Mouse (Mus musculus) liver, postnatal 0 days (tissue): ENCODE data around the gene Rps27.
A peak's percentile ranks its signal among the peaks of the same experiment; 100 is the strongest.

Experiments
- CTCF ChIP-seq: sonication (generic); IDR thresholded peaks from 2 replicates; pipeline ENCODE4 v1.5.1; 2016; ENCODE audit warnings: antibody characterized with exemption, low read depth
- EP300 ChIP-seq: IDR thresholded peaks from 2 replicates; pipeline ENCODE4 v1.6.1; 2016; ENCODE audit warnings: antibody characterized with exemption, low read depth, mild to moderate bottlenecking

DNA sequence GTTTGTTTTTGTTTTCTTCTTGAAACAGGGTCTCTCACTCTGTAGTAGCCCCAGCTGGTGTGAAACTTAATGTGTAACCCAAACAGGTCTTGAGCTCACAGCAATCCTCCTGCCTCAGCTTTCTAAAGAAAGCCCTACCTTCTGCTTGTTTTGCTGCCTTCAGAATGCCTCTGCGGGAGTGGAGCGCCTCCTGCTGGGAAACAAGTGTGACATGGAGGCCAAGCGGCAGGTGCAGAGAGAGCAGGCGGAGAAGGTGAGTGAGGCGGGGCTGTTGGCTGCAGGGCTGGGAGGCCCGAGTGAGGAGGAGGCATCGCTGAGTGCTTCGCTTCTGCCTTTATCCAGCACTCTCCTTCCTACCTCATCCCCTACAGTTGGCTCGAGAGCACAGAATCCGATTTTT lies 10.9 kb upstream of the Rps27 start:
- TF ChIP-seq CTCF = peak; percentile 34; the same call in 1 of the 2 replicates
- no peak for TF ChIP-seq EP300
